Mouse (Mus musculus) liver, adult 2 months (tissue): ENCODE data around the gene Anks1b.

ENCODE experiments used
- CTCF ChIP-seq: fragments of 200-500 bp; IDR thresholded peaks from 2 replicates; pipeline ENCODE4 v1.5.1; 2011; ENCODE audit warnings: low read depth, low read length, control low read depth
- POLR2A ChIP-seq: fragments of 200-500 bp; IDR thresholded peaks from 2 replicates; pipeline ENCODE4 v1.6.1; 2011; ENCODE audit warnings: low read length, control low read depth; ENCODE audit not compliant: insufficient read depth; ENCODE audit errors: extremely low read depth

GRCm38 (mm10) chr10:90904185-90904584 lies 1030.9 kb downstream of the Anks1b start:
- TF ChIP-seq CTCF: no peak
- TF ChIP-seq POLR2A: no peak
